Mouse (Mus musculus) right cerebral cortex, postnatal 36 days (tissue): ENCODE measurements at regions not wholly inside any gene's neighbourhood (a gene's known extent, or its start where the extent isn't known, plus 50 kb on each side); places are given as distances from the start of the nearest gene placed in this dataset.

Source experiments
- DNase-seq, 2 experiments: peaks; one replicate each; pipeline ENCODE4 v3.0.0; 2022; ENCODE audit warnings: low spot score in 2 of 2, mixed read lengths in 1 of 2

DNA sequence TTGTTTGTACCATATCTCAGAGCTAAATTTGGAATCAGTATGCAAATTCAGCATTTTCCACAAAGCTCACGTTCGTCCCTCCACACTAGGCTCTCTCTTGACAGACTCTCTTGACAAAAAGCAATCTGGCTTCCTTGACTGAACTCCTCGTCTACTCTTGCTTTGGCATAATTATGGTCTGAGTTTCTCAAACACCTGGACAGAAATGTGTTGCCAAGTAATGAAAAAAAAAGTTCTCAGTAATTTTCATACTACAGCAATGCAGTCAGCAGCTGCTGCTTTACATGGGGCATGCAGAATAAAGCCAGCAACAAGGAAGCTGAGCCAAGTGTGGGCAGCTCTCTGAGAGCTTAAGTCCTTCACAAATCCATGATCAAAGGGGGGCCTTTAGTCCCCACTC is 932.7 kb downstream of the Galc start:
- peak in 1 of 2 experiments; percentile 7 for DNase-seq

DNA sequence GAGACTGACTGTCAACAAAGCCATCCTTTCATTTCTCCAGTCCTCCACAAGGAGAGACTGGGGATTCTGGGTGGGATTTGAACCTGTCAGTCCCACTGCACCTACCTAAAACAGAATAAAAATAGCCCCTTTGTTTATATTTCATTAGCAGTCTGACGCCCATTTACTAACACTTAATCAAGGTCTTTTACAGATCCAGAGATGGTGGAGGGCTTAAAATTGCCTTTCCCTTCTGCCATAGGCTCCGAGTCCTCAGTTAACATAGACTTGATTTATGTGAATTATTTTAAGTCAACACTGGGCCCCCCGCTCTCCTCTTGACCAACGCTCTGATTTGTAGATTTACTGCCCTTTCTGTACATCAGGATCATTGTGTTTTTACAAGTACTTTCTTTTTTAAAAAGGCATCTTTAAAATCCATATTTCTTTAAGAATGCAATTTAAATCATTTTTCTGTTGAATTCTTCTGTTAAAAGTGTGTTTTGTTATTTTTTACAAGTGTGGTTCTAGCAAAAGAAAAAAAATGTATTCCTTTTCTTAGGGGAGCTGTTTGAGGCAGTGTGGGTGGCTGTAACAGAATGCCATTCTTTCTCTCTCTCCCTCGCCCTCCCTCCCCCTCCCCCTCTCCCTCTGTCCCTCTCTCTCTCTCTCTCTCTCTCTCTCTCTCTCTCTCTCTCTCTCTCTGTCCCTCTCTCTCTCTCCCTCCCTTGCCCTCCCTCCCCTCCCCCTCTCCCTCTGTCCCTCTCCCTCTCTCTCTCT is 946.8 kb downstream of the Galc start:
- peak in 1 of 2 experiments; percentile 2 for DNase-seq

DNA sequence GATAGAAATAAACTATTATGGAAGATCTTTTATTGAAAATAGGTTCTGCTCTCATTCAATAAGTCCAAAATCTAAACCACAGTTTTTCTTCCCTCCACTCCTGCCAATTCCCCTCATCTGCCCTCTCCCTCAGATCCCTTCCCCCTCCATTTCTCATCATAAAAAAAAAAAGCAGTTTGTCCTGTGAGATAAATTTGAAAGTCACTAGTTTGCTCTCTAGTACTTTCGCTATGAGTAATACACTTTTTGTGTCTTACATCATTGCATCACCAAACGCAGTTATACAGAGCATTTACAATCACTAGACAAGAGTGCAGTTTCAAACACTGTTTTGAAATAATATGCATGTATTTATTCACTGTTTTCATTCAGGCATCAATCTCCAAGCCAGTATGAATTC is 980.5 kb downstream of the Galc start:
- DNase-seq: no peak

DNA sequence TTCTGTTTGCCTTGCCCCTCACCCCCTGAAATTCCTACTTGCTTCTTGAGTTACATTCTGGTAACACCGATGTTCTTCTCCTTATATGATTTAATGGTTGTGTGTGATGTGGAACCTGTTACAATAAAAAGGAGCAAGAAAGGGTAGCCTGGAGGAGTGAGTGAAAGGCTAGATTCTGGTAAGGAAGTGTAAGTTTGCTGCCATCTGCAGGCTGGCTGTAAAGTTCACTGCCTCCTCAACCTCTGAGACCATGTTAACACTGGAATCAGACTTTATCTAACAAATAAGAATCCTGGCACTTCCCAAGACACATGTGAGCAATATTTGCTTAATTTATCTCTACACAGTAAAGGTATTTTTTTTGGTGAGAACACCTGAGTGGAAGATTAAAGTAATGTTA is 980.9 kb downstream of the Galc start:
- DNase-seq: no peak
